Mouse (Mus musculus): ENCODE measurements around the gene Scg5. TPM values are rescaled to one million over a fixed set of nuclear protein-coding genes. Genes with fewer than 3 reads are reported as not detected.

The Scg5 gene
- polyA plus RNA-seq, 1 experiment from 2014 or later = 11.1 TPM

Other genes starting within 250 kb of the Scg5 start
- gene Grem1, start 70.5 kb downstream of the Scg5 start, polyA plus RNA-seq (2014; fragmentation: Nextera tagmentation; extraction: Ambion mirVana) = 0.80 and 1.4 TPM in 2 replicates
- gene Arhgap11a, start 19.5 kb upstream of the Scg5 start, polyA plus RNA-seq (2014; fragmentation: Nextera tagmentation; extraction: Ambion mirVana) = 6.3 and 7.9 TPM in 2 replicates
- gene Gjd2, start 184.5 kb upstream of the Scg5 start, polyA plus RNA-seq (2014; fragmentation: Nextera tagmentation; extraction: Ambion mirVana) = 0.10 and 0.17 TPM in 2 replicates
- 57.3 and 116 TPM in 2 replicates for gene Actc1, start 224.4 kb upstream of the Scg5 start, polyA plus RNA-seq (2014; fragmentation: Nextera tagmentation; extraction: Ambion mirVana)

All from embryonic facial prominence, embryonic 11.5 days (tissue).